Comparison of ENCODE assay signal across 15 mouse cellular contexts in the genomic region with DNA sequence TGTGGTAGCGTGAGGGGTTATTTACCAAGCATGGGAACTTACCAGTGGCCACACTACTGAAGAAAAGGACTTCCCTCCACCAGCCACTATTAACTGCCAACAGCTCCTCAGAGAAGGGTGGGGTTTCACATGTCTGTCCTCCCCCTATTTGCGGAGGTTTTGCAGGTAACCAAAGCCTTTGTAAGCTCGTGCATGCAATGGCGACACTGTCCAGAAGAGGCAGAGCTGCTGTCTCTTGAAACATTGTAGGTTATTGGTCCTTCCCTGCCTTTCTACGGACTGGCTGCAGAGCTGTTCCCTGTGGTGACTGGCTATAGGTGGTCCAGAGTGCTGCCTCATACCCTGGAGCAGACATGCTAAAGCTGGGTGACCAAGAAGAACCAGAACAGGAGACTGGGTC. TPM values are rescaled to one million over a fixed set of nuclear protein-coding genes. Genes with fewer than 3 reads are reported as not detected.
"Had no signal": no experiment of that assay in that cellular context is flagged by ENCODE, and none has a peak within 500 bp of the region (broad histone marks: within the 10 kb centered on the region; RNA-seq: fewer than 3 reads in every experiment).

No protein-coding gene starts in this region.

- H3K9me3 ChIP-seq: limb, embryonic 12.5 days; liver, embryonic 15.5 days; midbrain, embryonic 10.5 days; midbrain, embryonic 15.5 days; neural tube, embryonic 13.5 days had no signal

- DNase-seq: kidney, adult 18-20 months; layer of hippocampus, postnatal 36 days; lung, adult 2 months; lung, postnatal 36 days; right cerebral cortex, adult 18-20 months; right cerebral cortex, postnatal 25 days; thymus, postnatal 4 days had no signal

- H3K4me2 ChIP-seq: limb, embryonic 12.5 days; liver, embryonic 15.5 days; midbrain, embryonic 15.5 days; neural tube, embryonic 13.5 days had no signal

- H3K4me3 ChIP-seq: limb, embryonic 12.5 days; liver, embryonic 15.5 days; midbrain, embryonic 10.5 days; midbrain, embryonic 15.5 days; neural tube, embryonic 13.5 days had no signal

- H3K4me1 ChIP-seq: liver, embryonic 15.5 days had no signal

- H3K27me3 ChIP-seq: limb, embryonic 12.5 days; liver, embryonic 15.5 days; midbrain, embryonic 15.5 days had no signal

- H3K36me3 ChIP-seq: limb, embryonic 12.5 days; liver, embryonic 15.5 days; midbrain, embryonic 10.5 days; midbrain, embryonic 15.5 days; neural tube, embryonic 13.5 days had no signal

- H3K27ac ChIP-seq: limb, embryonic 12.5 days; liver, embryonic 15.5 days; midbrain, embryonic 10.5 days; midbrain, embryonic 15.5 days; neural tube, embryonic 13.5 days had no signal

- ATAC-seq: lung, postnatal 0 days; midbrain, embryonic 15.5 days had no signal

- H3K9ac ChIP-seq: limb, embryonic 12.5 days; liver, embryonic 15.5 days; midbrain, embryonic 15.5 days; neural tube, embryonic 13.5 days had no signal

RNA-seq across cellular contexts. Expression of gene Hormad2, which starts 28.2 kb away (rescaled TPM):
- total RNA-seq: left cerebral cortex, postnatal 36 days had no signal
- polyA plus RNA-seq: midbrain, embryonic 15.5 days; small intestine, adult 2 months had no signal
